Mouse (Mus musculus): ENCODE results near the gene Zfp202.

- TF ChIP-seq CTCF (IDR thresholded peaks at IDR 0.05), result no peak
- no peak for TF ChIP-seq EP300 (IDR thresholded peaks at IDR 0.05)
These were observed 25.7 kb upstream of the Zfp202 start for GRCm38 (mm10) chr9:40166446-40166845.
